In the genomic region with DNA sequence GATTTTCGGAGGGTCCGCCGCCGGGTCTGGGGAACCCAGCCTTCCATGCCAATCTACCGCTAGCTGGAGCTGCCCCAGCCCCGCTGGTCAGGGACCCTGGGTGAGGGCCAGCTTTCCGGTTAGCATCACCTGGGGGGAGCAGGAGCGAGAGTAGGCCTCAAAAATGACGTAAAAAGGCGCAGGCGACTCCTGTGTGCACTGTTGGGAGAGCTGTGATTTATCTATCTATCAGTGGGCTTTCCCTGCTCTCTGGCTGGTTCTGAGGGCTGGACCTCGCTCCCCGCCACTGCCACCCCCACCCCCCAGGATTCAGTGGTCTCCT, we compare ENCODE assay signal across 8 mouse cellular contexts. TPM values are rescaled to one million over a fixed set of nuclear protein-coding genes. Genes with fewer than 3 reads are reported as not detected.
DNase-seq lines count a peak whose midpoint lies in the region; ATAC-seq and TF ChIP-seq lines count a peak whose summit lies in the region.

No protein-coding gene starts in this region.

- 1% methylated on average over 13 of the region's 13 CpGs for WGBS in kidney, embryonic 15.5 days
- under 1% methylated on average over 13 of the region's 13 CpGs for WGBS in embryonic facial prominence, embryonic 10.5 days
- WGBS in hindbrain, embryonic 16.5 days = 1% methylated on average over 13 of the region's 13 CpGs
- 1% methylated on average over 8 of the region's 13 CpGs for WGBS in midbrain, postnatal 0 days

- H3K27ac ChIP-seq in kidney, embryonic 15.5 days = peak overlapping the region; percentile 85
- peak overlapping the region; percentile 94 for H3K27ac ChIP-seq in embryonic facial prominence, embryonic 10.5 days (replicated peaks)
- peak overlapping the region; percentile 90 for H3K27ac ChIP-seq in hindbrain, embryonic 16.5 days (ENCODE audit: low read depth, low read length)
- H3K27ac ChIP-seq in midbrain, postnatal 0 days (ENCODE audit: low read depth, low read length) = peak overlapping the region; percentile 83

- peaks cover 4% of the 10 kb centered on the region for H3K36me3 ChIP-seq in kidney, embryonic 15.5 days
- H3K36me3 ChIP-seq in embryonic facial prominence, embryonic 10.5 days (replicated peaks) = peaks cover 4% of the 10 kb centered on the region
- no peaks in the 10 kb centered on the region for H3K36me3 ChIP-seq in hindbrain, embryonic 16.5 days (ENCODE audit: control insufficient read depth, insufficient read depth, low read length)
- H3K36me3 ChIP-seq in midbrain, postnatal 0 days (ENCODE audit: insufficient read depth, low read length) = no peaks in the 10 kb centered on the region

- peak overlapping the region; percentile 92 for H3K4me2 ChIP-seq in kidney, embryonic 15.5 days
- H3K4me2 ChIP-seq in hindbrain, embryonic 16.5 days (ENCODE audit: low read length) = peak overlapping the region; percentile 89
- H3K4me2 ChIP-seq in midbrain, postnatal 0 days (ENCODE audit: low read depth, low read length, poor library complexity, severe bottlenecking) = peak overlapping the region; percentile 79

- no peak for ATAC-seq in kidney, embryonic 15.5 days (replicated peaks; ENCODE audit: low FRiP score)
- peak; percentile 90 for ATAC-seq in hindbrain, embryonic 16.5 days
- peak; percentile 80 for ATAC-seq in midbrain, postnatal 0 days (ENCODE audit: low FRiP score)

- H3K4me3 ChIP-seq in kidney, embryonic 15.5 days (replicated peaks) = peak overlapping the region; percentile 89
- H3K4me3 ChIP-seq in embryonic facial prominence, embryonic 10.5 days = peak overlapping the region; percentile 92
- peak overlapping the region; percentile 93 for H3K4me3 ChIP-seq in hindbrain, embryonic 16.5 days (ENCODE audit: low read length)
- peak overlapping the region; percentile 85 for H3K4me3 ChIP-seq in midbrain, postnatal 0 days (ENCODE audit: low read depth, low read length)

- no peak for DNase-seq in kidney, postnatal 14 days
- no peak for DNase-seq in embryonic facial prominence, embryonic 10.5 days (ENCODE audit: low spot score)
- DNase-seq in midbrain, postnatal 0 days (ENCODE audit: low spot score) = no peak
- DNase-seq in adrenal gland, postnatal 14 days = no peak
- DNase-seq in c-Kit-positive CD71-positive TER-119-positive erythroid progenitor cells, embryonic 14.5 days (ENCODE audit: low spot score) = no peak
- no peak for DNase-seq in layer of hippocampus, postnatal 14 days (ENCODE audit: low spot score in 2 of 2)

- TF ChIP-seq CTCF in midbrain, postnatal 0 days (IDR thresholded peaks at IDR 0.05) = no peak

- H3K9ac ChIP-seq in kidney, embryonic 15.5 days = peak overlapping the region; percentile 81
- H3K9ac ChIP-seq in hindbrain, embryonic 16.5 days (ENCODE audit: low read depth, low read length) = peak overlapping the region; percentile 97
- H3K9ac ChIP-seq in midbrain, postnatal 0 days (replicated peaks; ENCODE audit: low read length, poor library complexity, severe bottlenecking) = peak overlapping the region; percentile 83

- H3K9me3 ChIP-seq in kidney, embryonic 15.5 days (replicated peaks) = no peaks in the 10 kb centered on the region
- no peaks in the 10 kb centered on the region for H3K9me3 ChIP-seq in embryonic facial prominence, embryonic 10.5 days
- no peaks in the 10 kb centered on the region for H3K9me3 ChIP-seq in hindbrain, embryonic 16.5 days (ENCODE audit: control insufficient read depth, low read length)
- H3K9me3 ChIP-seq in midbrain, postnatal 0 days (ENCODE audit: low read length) = no peaks in the 10 kb centered on the region

- no peaks in the 10 kb centered on the region for H3K27me3 ChIP-seq in kidney, embryonic 15.5 days
- H3K27me3 ChIP-seq in embryonic facial prominence, embryonic 10.5 days (replicated peaks; ENCODE audit: low read depth, poor library complexity, severe bottlenecking) = no peaks in the 10 kb centered on the region
- H3K27me3 ChIP-seq in hindbrain, embryonic 16.5 days (replicated peaks; ENCODE audit: control insufficient read depth, insufficient read depth, low read length) = no peaks in the 10 kb centered on the region
- no peaks in the 10 kb centered on the region for H3K27me3 ChIP-seq in midbrain, postnatal 0 days (ENCODE audit: insufficient read depth, low read length)

- H3K4me1 ChIP-seq in kidney, embryonic 15.5 days = peaks cover 14% of the 10 kb centered on the region
- peaks cover 24% of the 10 kb centered on the region for H3K4me1 ChIP-seq in embryonic facial prominence, embryonic 10.5 days
- peaks cover 12% of the 10 kb centered on the region for H3K4me1 ChIP-seq in hindbrain, embryonic 16.5 days (ENCODE audit: control insufficient read depth, insufficient read depth, low read depth, low read length)
- peaks cover 7% of the 10 kb centered on the region; the same call in 1 of the 2 replicates for H3K4me1 ChIP-seq in midbrain, postnatal 0 days (ENCODE audit: insufficient read depth, low read length)

RNA-seq across cellular contexts. Expression of a gene that starts 0.3 kb away (rescaled TPM):
- polyA plus RNA-seq in kidney, embryonic 15.5 days (2015; fragmentation: Nextera tagmentation; extraction: Ambion mirVana) = 12.7 and 13.3 TPM in 2 replicates
- polyA plus RNA-seq in embryonic facial prominence, embryonic 10.5 days (2016; fragmentation: Nextera tagmentation; extraction: Ambion mirVana) = 14.5 and 17.3 TPM in 2 replicates
- polyA plus RNA-seq in hindbrain, embryonic 16.5 days (2015; fragmentation: Nextera tagmentation; extraction: Ambion mirVana) = 18.1 and 19.2 TPM in 2 replicates
- 24.0 and 31.0 TPM in 2 replicates for total RNA-seq in midbrain, postnatal 0 days (2014; rRNA removed)
- 10.0 and 12.6 TPM in 2 replicates for polyA plus RNA-seq in midbrain, postnatal 0 days (2015; fragmentation: Nextera tagmentation; extraction: Ambion mirVana)
- 12.0 and 17.8 TPM in 2 replicates for total RNA-seq in adrenal gland, postnatal 14 days (2021)
- 10 to 100 TPM; 26.8 to 32.6 TPM for total RNA-seq in layer of hippocampus, postnatal 14 days (2021)

RNA-seq across cellular contexts. Expression of a gene that starts 38.6 kb away (rescaled TPM):
- polyA plus RNA-seq in kidney, embryonic 15.5 days (2015; fragmentation: Nextera tagmentation; extraction: Ambion mirVana) = 0.09 and 0.18 TPM in 2 replicates
- polyA plus RNA-seq in embryonic facial prominence, embryonic 10.5 days (2016; fragmentation: Nextera tagmentation; extraction: Ambion mirVana) = not detected in 2 replicates
- 1.7 and 1.8 TPM in 2 replicates for polyA plus RNA-seq in hindbrain, embryonic 16.5 days (2015; fragmentation: Nextera tagmentation; extraction: Ambion mirVana)
- total RNA-seq in midbrain, postnatal 0 days (2014; rRNA removed) = 28.9 and 36.6 TPM in 2 replicates
- polyA plus RNA-seq in midbrain, postnatal 0 days (2015; fragmentation: Nextera tagmentation; extraction: Ambion mirVana) = 0.98 and 1.8 TPM in 2 replicates
- total RNA-seq in adrenal gland, postnatal 14 days (2021) = 1.4 TPM in 2 replicates
- total RNA-seq in layer of hippocampus, postnatal 14 days (2021) = 10 to 100 TPM; 69.4 to 83.3 TPM
